Mouse (Mus musculus) megakaryocyte progenitor cell, adult 5-6 weeks (primary cell): ENCODE data around the gene Srms. TPM values are rescaled to one million over a fixed set of nuclear protein-coding genes. Genes with fewer than 3 reads are reported as not detected.

Experiments
- ATAC-seq: replicated peaks from 2 replicates; pipeline ENCODE4 v1.8.0; 2016; ENCODE audit warnings: mild to moderate bottlenecking, moderate TSS enrichment, inconsistent platforms; ENCODE audit not compliant: poor library complexity
- total RNA-seq, 2 experiments: library from RNA; stranded (forward) in 1 of 2; stranded (reverse) in 1 of 2; fragments of 157-497, 149-512 nt in 1 of 2; fragments of 200-1000 nt in 1 of 2; gene quantifications; 2 replicates each; pipeline versions ENCODE4 v1.2.3 to v1.2.4; 2015 to 2017

Gene Srms
- total RNA-seq, 2 experiments from 2014 or later, result not detected

- ATAC-seq, result no peak
Observed at GRCm38 (mm10) chr2:181178015-181178414, 35.0 kb downstream of the Srms start.

GRCm38 (mm10) chr2:181174646-181175045 lies 38.3 kb downstream of the Srms start:
- no peak for ATAC-seq

- no peak for ATAC-seq
Observed at GRCm38 (mm10) chr2:181166469-181166868, 46.5 kb downstream of the Srms start.

- no peak for ATAC-seq
Observed at GRCm38 (mm10) chr2:181160821-181161220, 52.2 kb downstream of the Srms start.

GRCm38 (mm10) chr2:181159771-181160170 lies 53.2 kb downstream of the Srms start:
- ATAC-seq, result no peak

GRCm38 (mm10) chr2:181159091-181159514 lies 53.9 kb downstream of the Srms start:
- no peak for ATAC-seq

- no peak for ATAC-seq
Observed at GRCm38 (mm10) chr2:181158471-181158870, 54.5 kb downstream of the Srms start.

- ATAC-seq, result no peak
Observed at GRCm38 (mm10) chr2:181157716-181158302, 55.2 kb downstream of the Srms start.

- ATAC-seq, result no peak
Observed at GRCm38 (mm10) chr2:181157180-181157579, 55.8 kb downstream of the Srms start.

GRCm38 (mm10) chr2:181156248-181157121 lies 56.5 kb downstream of the Srms start, which contains the start of gene Eef1a2:
Eef1a2 (minus strand) TSS chr2:181157014.
- ATAC-seq, result no peak

GRCm38 (mm10) chr2:181155801-181156200 lies 57.2 kb downstream of the Srms start:
- ATAC-seq, result no peak

Other genes starting within 250 kb of the Srms start
- 15.6 and 19.1 TPM in 2 replicates for gene Arfgap1, start 246.0 kb downstream of the Srms start, total RNA-seq (2015)
- 30.0 and 32.2 TPM in 2 replicates for gene Arfgap1, start 246.0 kb downstream of the Srms start, total RNA-seq (2017)
- 0.12 and 0.42 TPM in 2 replicates for gene Col20a1, start 226.7 kb downstream of the Srms start, total RNA-seq (2015)
- gene Col20a1, start 226.7 kb downstream of the Srms start, total RNA-seq (2017), result 0.10 TPM in 1 of 2 replicates, not detected in the other
- not detected in 2 replicates for gene Chrna4, start 169.6 kb downstream of the Srms start, total RNA-seq (2015)
- gene Chrna4, start 169.6 kb downstream of the Srms start, total RNA-seq (2017), result not detected in 2 replicates
- gene Kcnq2, start 77.9 kb downstream of the Srms start, total RNA-seq (2015), result not detected in 2 replicates
- gene Kcnq2, start 77.9 kb downstream of the Srms start, total RNA-seq (2017), result not detected in 2 replicates
- not detected in 2 replicates for gene Eef1a2, start 56.2 kb downstream of the Srms start, total RNA-seq (2015)
- gene Eef1a2, start 56.2 kb downstream of the Srms start, total RNA-seq (2017), result not detected in 2 replicates
- gene Ppdpf, start 25.9 kb downstream of the Srms start, total RNA-seq (2015), result 85.7 and 109 TPM in 2 replicates
- 68.8 and 73.0 TPM in 2 replicates for gene Ppdpf, start 25.9 kb downstream of the Srms start, total RNA-seq (2017)
- gene Ptk6, start 10.4 kb downstream of the Srms start, total RNA-seq (2015), result not detected in 2 replicates
- gene Ptk6, start 10.4 kb downstream of the Srms start, total RNA-seq (2017), result not detected in 2 replicates
- not detected in 2 replicates for gene Fndc11, start 6.8 kb upstream of the Srms start, total RNA-seq (2015)
- not detected in 2 replicates for gene Fndc11, start 6.8 kb upstream of the Srms start, total RNA-seq (2017)
- 3.4 and 5.0 TPM in 2 replicates for gene Helz2, start 28.8 kb upstream of the Srms start, total RNA-seq (2015)
- 4.0 and 4.8 TPM in 2 replicates for gene Helz2, start 28.8 kb upstream of the Srms start, total RNA-seq (2017)
- 12.5 and 12.6 TPM in 2 replicates for gene Gmeb2, start 74.8 kb upstream of the Srms start, total RNA-seq (2015)
- gene Gmeb2, start 74.8 kb upstream of the Srms start, total RNA-seq (2017), result 13.4 and 13.6 TPM in 2 replicates
- not detected in 2 replicates for gene Stmn3, start 101.3 kb upstream of the Srms start, total RNA-seq (2015)
- gene Stmn3, start 101.3 kb upstream of the Srms start, total RNA-seq (2017), result not detected in 2 replicates
- 53.4 and 78.0 TPM in 2 replicates for gene Rtel1, start 106.6 kb upstream of the Srms start, total RNA-seq (2015)
- 41.9 and 53.0 TPM in 2 replicates for gene Rtel1, start 106.6 kb upstream of the Srms start, total RNA-seq (2017)
- gene Zgpat, start 151.7 kb upstream of the Srms start, total RNA-seq (2015), result 7.0 and 8.2 TPM in 2 replicates
- 38.2 and 48.2 TPM in 2 replicates for gene Zgpat, start 151.7 kb upstream of the Srms start, total RNA-seq (2017)
- 26.8 and 28.6 TPM in 2 replicates for gene Arfrp1, start 152.2 kb upstream of the Srms start, total RNA-seq (2015)
- gene Arfrp1, start 152.2 kb upstream of the Srms start, total RNA-seq (2017), result 62.1 and 70.2 TPM in 2 replicates
- gene Lime1, start 166.9 kb upstream of the Srms start, total RNA-seq (2015), result 25.4 and 26.5 TPM in 2 replicates
- gene Lime1, start 166.9 kb upstream of the Srms start, total RNA-seq (2017), result 12.7 and 18.1 TPM in 2 replicates
- gene Zbtb46, start 246.2 kb upstream of the Srms start, total RNA-seq (2015), result 1.2 and 1.8 TPM in 2 replicates
- gene Zbtb46, start 246.2 kb upstream of the Srms start, total RNA-seq (2017), result 1.9 and 5.4 TPM in 2 replicates